Mouse (Mus musculus): Measurements from ENCODE around the gene Hao1. TPM values are rescaled to one million over a fixed set of nuclear protein-coding genes. Genes with fewer than 3 reads are reported as not detected.

The Hao1 gene
- not detected in 2 replicates for polyA plus RNA-seq (2012)

DNA sequence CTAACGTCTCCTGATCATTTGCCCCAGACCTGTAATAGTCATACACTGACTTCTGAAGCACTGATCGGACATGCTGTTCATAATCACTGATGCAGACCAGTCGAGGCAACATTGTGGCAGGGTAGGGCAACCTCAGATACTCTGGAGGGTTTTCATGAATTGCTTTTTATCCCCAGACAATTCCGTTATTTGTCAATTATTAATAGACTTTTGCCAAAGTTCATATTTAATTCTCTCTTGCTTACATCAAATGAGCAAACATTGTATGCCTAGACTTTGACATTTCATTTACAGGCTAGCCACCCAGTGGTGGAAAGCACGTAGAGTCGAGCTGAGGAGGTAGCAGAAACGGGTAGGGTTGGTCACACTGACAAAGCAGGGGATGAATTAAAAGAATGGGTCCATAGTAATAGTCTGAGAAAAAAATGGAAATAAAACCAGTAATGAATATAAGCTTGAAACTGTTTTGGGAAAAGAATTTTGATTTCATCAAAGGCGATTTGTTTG is at the start of gene Hao1:
TSS of gene Hao1 (minus strand) at position 148 of the 507 bp plus-strand sequence.

Other genes starting within 250 kb of the Hao1 start
- gene Tmx4, start 89.8 kb upstream of the Hao1 start, polyA plus RNA-seq (2012) = 6.8 and 8.6 TPM in 2 replicates
- gene Plcb1, start 231.7 kb upstream of the Hao1 start, polyA plus RNA-seq (2012) = 0.19 and 0.38 TPM in 2 replicates